Comparison of ENCODE assay signal across 18 mouse cellular contexts in genomic region chr15:81408199-81408598, GRCm38 (mm10). TPM values are rescaled to one million over a fixed set of nuclear protein-coding genes. Genes with fewer than 3 reads are reported as not detected.
"Had no signal": no experiment of that assay in that cellular context is flagged by ENCODE, and none has a peak within 500 bp of the region (broad histone marks: within the 10 kb centered on the region; RNA-seq: fewer than 3 reads in every experiment).

Dnajb7 (minus strand) TSS chr15:81408299.

- H3K4me3 ChIP-seq: neural tube, embryonic 12.5 days; neural tube, embryonic 13.5 days; neural tube, embryonic 15.5 days; stomach, embryonic 15.5 days had no signal

- H3K27ac ChIP-seq: neural tube, embryonic 12.5 days; neural tube, embryonic 13.5 days; neural tube, embryonic 15.5 days; stomach, embryonic 15.5 days; stomach, postnatal 0 days had no signal

- H3K4me1 ChIP-seq: neural tube, embryonic 12.5 days; neural tube, embryonic 13.5 days; neural tube, embryonic 15.5 days; stomach, embryonic 15.5 days had no signal

- H3K36me3 ChIP-seq: neural tube, embryonic 12.5 days; neural tube, embryonic 13.5 days; neural tube, embryonic 15.5 days; stomach, embryonic 15.5 days had no signal

- H3K27me3 ChIP-seq: neural tube, embryonic 12.5 days; neural tube, embryonic 13.5 days; neural tube, embryonic 15.5 days; stomach, embryonic 15.5 days had no signal

- DNase-seq: retina, postnatal 1 day; right cerebral cortex, adult 18-20 months; right cerebral cortex, postnatal 14 days; right cerebral cortex, postnatal 25 days; right cerebral cortex, postnatal 4 days; spleen, adult 18-20 months; thymus, adult 18-20 months; thymus, adult 2 months; thymus, postnatal 14 days; thymus, postnatal 25 days; thymus, postnatal 36 days; thymus, postnatal 4 days had no signal

RNA-seq across cellular contexts. Expression of gene Dnajb7, which starts in this region (rescaled TPM):
- polyA plus RNA-seq: small intestine, adult 2 months; thymus, adult 2 months had no signal
